Mouse (Mus musculus) hindbrain, embryonic 14.5 days (tissue): ENCODE data around the gene Slc7a8. TPM values are rescaled to one million over a fixed set of nuclear protein-coding genes. Genes with fewer than 3 reads are reported as not detected.

ENCODE experiments used
- ATAC-seq: fragments of 200-750 bp; cut with Nextera tagmentation; 2 replicates; pipeline ENCODE4 v1.8.0; 2017; ENCODE audit warnings: moderate number of reproducible peaks, mild to moderate bottlenecking, moderate TSS enrichment, moderate library complexity; ENCODE audit not compliant: low FRiP score
- DNase-seq: peaks from one replicate; pipeline ENCODE4 v3.0.0-alpha.2; 2015; ENCODE audit warnings: low spot score
- H3K27ac ChIP-seq: fragments of 300-500 bp; sonication (generic); 2 replicates; pipeline ENCODE4 v1.5.1; 2014; ENCODE audit warnings: mild to moderate bottlenecking, moderate library complexity
- H3K27me3 ChIP-seq: fragments of 300-500 bp; sonication (generic); 2 replicates; pipeline ENCODE4 v1.6.1; 2014; ENCODE audit warnings: mild to moderate bottlenecking, low read length, mixed read lengths; ENCODE audit not compliant: control insufficient read depth, insufficient read depth
- H3K36me3 ChIP-seq: fragments of 300-500 bp; sonication (generic); replicated peaks from 2 replicates; pipeline ENCODE4 v1.6.1; 2014; ENCODE audit not compliant: control insufficient read depth, insufficient read depth
- H3K4me1 ChIP-seq: fragments of 300-500 bp; sonication (generic); replicated peaks from 2 replicates; pipeline ENCODE4 v1.6.1; 2014; ENCODE audit warnings: antibody characterized with exemption, low read length, mixed read lengths; ENCODE audit not compliant: control insufficient read depth, insufficient read depth
- H3K4me2 ChIP-seq: fragments of 300-500 bp; sonication (generic); replicated peaks from 2 replicates; pipeline ENCODE4 v1.6.1; 2014; ENCODE audit warnings: mild to moderate bottlenecking, moderate library complexity
- H3K4me3 ChIP-seq: fragments of 300-500 bp; sonication (generic); replicated peaks from 2 replicates; pipeline ENCODE4 v1.5.1; 2014; ENCODE audit warnings: mild to moderate bottlenecking, low read length
- H3K9ac ChIP-seq: fragments of 300-500 bp; sonication (generic); 2 replicates; pipeline ENCODE4 v1.6.1; 2014
- H3K9me3 ChIP-seq: fragments of 300-500 bp; sonication (generic); 2 replicates; pipeline ENCODE4 v1.6.1; 2016; ENCODE audit warnings: low read length; ENCODE audit not compliant: control insufficient read depth
- WGBS: fragments of 180-500 bp; shearing (Covaris S2); extraction: QIAGEN DNeasy Blood & Tissue Kit; methylation state at CpG from one replicate; pipeline ENCODE4 v1.1.7; 2014; 5-methylcytosine and 5-hydroxymethylcytosine counted together
- polyA plus RNA-seq: library from polyadenylated mRNA; unstranded; fragments of >200 nt; fragmentation: Nextera tagmentation; extraction: Ambion mirVana; gene quantifications from 2 replicates; pipeline ENCODE4 v1.2.1, GENCODE M21; 2014

Slc7a8 gene
- polyA plus RNA-seq, 1 experiment from 2014 or later: 9.8 TPM

GRCm38 (mm10) chr14:54703207-54703606, 78.5 kb downstream of the Slc7a8 start:
- Histone ChIP-seq H3K9me3 (no peaks in the 10 kb centered on the region), H3K4me1 (no peaks in the 10 kb centered on the region), H3K27ac (no peak overlapping the region), H3K4me3 (no peak overlapping the region), H3K27me3 (no peaks in the 10 kb centered on the region), H3K4me2 (no peak overlapping the region), H3K36me3 (no peaks in the 10 kb centered on the region), H3K9ac (no peak overlapping the region)
- ATAC-seq (no peak), DNase-seq (no peak)
- WGBS: 69% methylated on average over 10 of the region's 10 CpGs

DNA sequence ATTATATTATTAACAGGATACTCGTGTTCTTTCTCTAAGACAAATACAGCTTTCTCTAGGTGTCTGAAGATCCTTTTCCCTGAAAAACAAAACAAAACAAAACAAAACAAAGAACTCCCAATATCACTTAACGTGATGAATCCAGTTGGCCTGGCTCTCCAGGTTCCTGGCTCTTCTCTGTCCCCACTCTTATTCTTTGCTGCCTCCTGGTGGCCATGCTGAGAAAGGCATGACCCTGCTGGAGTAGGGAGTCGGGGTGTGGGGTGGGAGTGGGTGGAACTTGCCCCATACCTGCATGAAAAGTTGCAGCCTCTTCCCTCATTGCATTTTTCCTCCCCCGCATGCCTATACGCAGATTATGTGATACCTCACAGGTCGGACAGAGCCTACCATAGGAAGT, 80.4 kb downstream of the Slc7a8 start:
- H3K9me3 ChIP-seq: no peaks in the 10 kb centered on the region
- no peaks in the 10 kb centered on the region for H3K36me3 ChIP-seq
- DNase-seq: peak; percentile 76
- no peaks in the 10 kb centered on the region for H3K27me3 ChIP-seq
- no peak overlapping the region for H3K4me2 ChIP-seq
- H3K4me1 ChIP-seq: no peaks in the 10 kb centered on the region
- no peak overlapping the region for H3K27ac ChIP-seq
- no peak overlapping the region for H3K9ac ChIP-seq
- WGBS: 8% methylated on average over 6 of the region's 6 CpGs
- no peak overlapping the region for H3K4me3 ChIP-seq
- no peak for ATAC-seq

- H3K27me3 ChIP-seq: no peaks in the 10 kb centered on the region
- no peaks in the 10 kb centered on the region for H3K9me3 ChIP-seq
- no peak overlapping the region for H3K4me3 ChIP-seq
- no peaks in the 10 kb centered on the region for H3K4me1 ChIP-seq
- ATAC-seq (no peak), DNase-seq (no peak)
- WGBS: 56% methylated on average over 3 of the region's 3 CpGs
- H3K9ac ChIP-seq: no peak overlapping the region
- H3K4me2 ChIP-seq: no peak overlapping the region
- no peak overlapping the region for H3K27ac ChIP-seq
- no peaks in the 10 kb centered on the region for H3K36me3 ChIP-seq
Measured at GRCm38 (mm10) chr14:54699586-54699985, 82.2 kb downstream of the Slc7a8 start.

- DNase-seq (no peak), ATAC-seq (no peak)
- H3K4me3 ChIP-seq: no peak within 1 kb of the TSS
- H3K9me3 ChIP-seq: no peaks in the 10 kb centered on the region
- no peaks in the 10 kb centered on the region for H3K4me1 ChIP-seq
- 71% methylated on average over 4 of the region's 4 CpGs for WGBS
- H3K27ac ChIP-seq: no peak within 1 kb of the TSS
- H3K27me3 ChIP-seq: no peaks in the 10 kb centered on the region
- H3K4me2 ChIP-seq: no peak within 1 kb of the TSS
- H3K36me3 ChIP-seq: peaks cover 2% of the 10 kb centered on the region; the same call in 1 of the 2 replicates
- no peak within 1 kb of the TSS for H3K9ac ChIP-seq
Measured at GRCm38 (mm10) chr14:54698733-54699132, 83.0 kb downstream of the Slc7a8 start, which contains the start of gene Gm29776. Gene Gm29776 (minus strand): TSS chr14:54698833.

DNA sequence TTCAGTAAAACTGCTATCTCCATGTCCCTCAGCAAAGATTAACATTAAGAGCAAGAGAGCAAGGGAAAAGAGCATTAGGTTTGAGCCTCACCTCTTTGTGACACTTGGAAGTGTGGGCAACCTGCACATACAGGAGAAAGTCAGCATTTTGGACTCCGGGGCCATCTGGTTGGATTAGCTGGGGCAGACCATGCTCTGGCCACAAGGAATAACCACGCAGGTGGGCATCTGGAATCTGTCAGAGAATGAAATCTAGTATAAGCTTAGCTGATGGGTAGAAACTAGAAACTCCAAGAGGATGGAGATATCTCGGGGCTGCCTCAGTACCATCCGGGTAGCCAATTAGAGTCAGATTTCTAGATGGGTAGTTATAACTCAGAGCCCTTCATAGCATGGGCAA, 85.0 kb downstream of the Slc7a8 start:
- no peak overlapping the region for H3K4me3 ChIP-seq
- ATAC-seq: no peak
- no peaks in the 10 kb centered on the region for H3K27me3 ChIP-seq
- no peak overlapping the region for H3K9ac ChIP-seq
- no peak overlapping the region for H3K4me2 ChIP-seq
- peaks cover 16% of the 10 kb centered on the region for H3K36me3 ChIP-seq
- no peaks in the 10 kb centered on the region for H3K9me3 ChIP-seq
- DNase-seq: no peak
- WGBS: 95% methylated on average over 4 of the region's 4 CpGs
- no peaks in the 10 kb centered on the region for H3K4me1 ChIP-seq
- H3K27ac ChIP-seq: no peak overlapping the region

DNA sequence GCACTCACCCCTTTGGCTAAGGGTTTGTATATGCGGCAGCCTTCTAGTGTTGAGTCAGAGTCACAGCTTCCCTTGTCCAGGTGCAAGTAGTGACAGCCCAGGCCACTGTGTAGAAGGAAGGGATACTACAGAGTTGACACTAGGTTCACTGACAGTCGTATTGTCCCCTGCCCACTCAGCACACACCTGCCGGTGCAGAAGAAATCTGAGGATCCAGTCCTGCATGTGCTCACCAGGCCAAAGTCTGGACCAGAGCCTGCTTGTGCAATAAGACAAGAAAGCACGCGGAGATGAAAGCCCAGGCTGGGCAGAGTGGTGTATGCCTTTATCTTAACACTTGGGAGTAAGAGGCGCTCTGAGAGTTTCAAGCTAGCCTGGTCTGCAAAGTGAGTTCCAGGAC, 86.7 kb downstream of the Slc7a8 start:
- 88% methylated on average over 6 of the region's 6 CpGs for WGBS
- DNase-seq (no peak), ATAC-seq (no peak)
- H3K4me2 ChIP-seq: no peak overlapping the region
- H3K36me3 ChIP-seq: peaks cover 26% of the 10 kb centered on the region
- H3K4me1 ChIP-seq: no peaks in the 10 kb centered on the region
- H3K4me3 ChIP-seq: no peak overlapping the region
- no peak overlapping the region for H3K9ac ChIP-seq
- no peaks in the 10 kb centered on the region for H3K9me3 ChIP-seq
- H3K27me3 ChIP-seq: no peaks in the 10 kb centered on the region
- no peak overlapping the region for H3K27ac ChIP-seq

DNA sequence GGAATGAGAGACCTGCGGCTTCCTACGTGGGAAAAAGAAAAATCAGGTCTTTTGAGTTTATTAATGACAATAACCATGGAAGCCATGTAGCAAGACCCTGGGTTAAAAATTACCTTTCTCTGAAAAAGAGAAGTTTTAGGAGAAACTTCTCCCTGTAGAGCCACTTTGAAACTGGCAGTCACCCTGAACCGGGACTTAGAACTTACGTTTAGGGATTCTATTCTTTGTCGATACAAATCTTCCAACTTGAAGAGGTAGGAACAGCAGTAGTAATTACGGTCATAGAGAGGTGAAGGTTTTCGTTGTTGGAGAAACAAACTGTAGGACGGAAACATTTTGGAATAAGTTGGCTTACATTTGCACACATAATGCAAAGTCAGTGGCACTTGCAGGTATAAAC, 94.5 kb downstream of the Slc7a8 start:
- Histone ChIP-seq H3K9ac (peak overlapping the region; percentile 67), H3K27me3 (no peaks in the 10 kb centered on the region), H3K36me3 (peaks cover 41% of the 10 kb centered on the region), H3K9me3 (no peaks in the 10 kb centered on the region), H3K27ac (peak overlapping the region; percentile 40), H3K4me2 (peak overlapping the region; percentile 70), H3K4me1 (peaks cover 22% of the 10 kb centered on the region), H3K4me3 (peak overlapping the region; percentile 85)
- DNase-seq (no peak), ATAC-seq (no peak)
- WGBS: 10% methylated on average over 8 of the region's 8 CpGs

DNA sequence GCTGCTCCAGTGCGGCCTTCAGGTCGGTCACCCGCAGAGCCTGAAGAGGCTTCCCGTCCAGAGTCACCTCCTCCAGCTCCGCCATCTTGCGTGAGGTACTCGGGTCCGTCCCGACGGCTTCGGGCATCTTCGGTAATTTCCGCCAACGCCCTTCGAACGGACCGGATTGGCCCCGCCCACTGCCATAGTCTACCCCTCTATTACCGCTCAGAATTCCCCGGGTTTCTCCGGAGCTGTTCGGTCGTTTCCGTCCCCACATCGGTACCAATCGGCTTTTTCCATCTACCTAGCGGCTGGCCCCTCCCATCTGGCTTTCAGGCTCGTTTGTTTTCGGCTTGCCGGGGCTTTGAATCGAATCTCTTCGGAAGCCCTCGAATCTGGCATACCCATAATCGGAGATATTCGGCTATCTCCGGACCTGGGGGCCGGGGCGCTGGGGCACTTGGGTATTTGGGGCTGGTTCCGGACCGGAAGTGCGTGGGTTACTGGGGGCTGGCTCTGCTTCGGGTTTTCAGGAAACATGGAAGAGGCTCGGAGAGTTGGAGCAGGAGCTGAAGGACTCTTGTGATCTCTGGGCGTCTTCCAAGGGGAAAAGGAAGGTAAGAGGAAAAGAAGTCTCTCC, 95.1 kb downstream of the Slc7a8 start, which contains the start of gene Acin1:
Acin1 (minus strand) TSS at position 410 of the 622 bp plus-strand sequence.
- WGBS: under 1% methylated on average over 44 of the region's 44 CpGs
- DNase-seq: peak; percentile 100
- Histone ChIP-seq H3K9ac (peak within 1 kb of the TSS; percentile 88), H3K4me1 (peaks cover 22% of the 10 kb centered on the region), H3K27me3 (no peaks in the 10 kb centered on the region), H3K4me2 (peak within 1 kb of the TSS; percentile 89), H3K27ac (peak within 1 kb of the TSS; percentile 97), H3K9me3 (no peaks in the 10 kb centered on the region), H3K36me3 (peaks cover 44% of the 10 kb centered on the region), H3K4me3 (peak within 1 kb of the TSS; percentile 85)
- ATAC-seq: peak; percentile 98

DNA sequence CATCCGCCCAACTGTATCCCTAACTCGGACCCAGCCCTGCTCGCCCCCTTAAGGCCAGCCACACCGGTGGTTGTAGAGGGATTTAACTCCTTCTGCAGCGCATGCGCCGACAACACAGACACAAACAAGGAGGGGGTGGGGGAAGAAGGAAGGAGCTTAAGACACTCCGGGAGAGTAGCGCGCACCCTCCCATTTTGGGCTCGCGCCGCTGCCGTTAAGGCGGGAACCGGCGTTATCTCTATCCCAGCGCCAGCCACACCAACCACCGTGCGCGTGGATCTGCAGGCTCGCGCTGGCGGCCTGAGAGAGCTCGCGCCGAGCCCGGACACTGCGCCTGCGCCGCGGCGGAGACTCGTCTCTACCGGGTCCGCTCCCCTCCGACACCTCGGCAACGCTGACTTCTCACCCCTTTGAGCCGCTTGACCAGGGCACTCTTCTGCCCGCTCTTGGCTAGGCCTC, 95.7 kb downstream of the Slc7a8 start, which contains the start of gene 1700123O20Rik:
1700123O20Rik (plus strand) TSS at position 154 of the 459 bp plus-strand sequence.
- Histone ChIP-seq H3K9ac (peak within 1 kb of the TSS; percentile 88), H3K36me3 (peaks cover 47% of the 10 kb centered on the region), H3K4me3 (peak within 1 kb of the TSS; percentile 85), H3K9me3 (no peaks in the 10 kb centered on the region), H3K4me2 (peak within 1 kb of the TSS; percentile 89), H3K27ac (peak within 1 kb of the TSS; percentile 97), H3K27me3 (no peaks in the 10 kb centered on the region), H3K4me1 (peaks cover 22% of the 10 kb centered on the region)
- DNase-seq (peak; percentile 79), ATAC-seq (peak; percentile 79)
- WGBS: under 1% methylated on average over 41 of the region's 41 CpGs
